ENCODE assay signal across 32 mouse cellular contexts in the genomic region with DNA sequence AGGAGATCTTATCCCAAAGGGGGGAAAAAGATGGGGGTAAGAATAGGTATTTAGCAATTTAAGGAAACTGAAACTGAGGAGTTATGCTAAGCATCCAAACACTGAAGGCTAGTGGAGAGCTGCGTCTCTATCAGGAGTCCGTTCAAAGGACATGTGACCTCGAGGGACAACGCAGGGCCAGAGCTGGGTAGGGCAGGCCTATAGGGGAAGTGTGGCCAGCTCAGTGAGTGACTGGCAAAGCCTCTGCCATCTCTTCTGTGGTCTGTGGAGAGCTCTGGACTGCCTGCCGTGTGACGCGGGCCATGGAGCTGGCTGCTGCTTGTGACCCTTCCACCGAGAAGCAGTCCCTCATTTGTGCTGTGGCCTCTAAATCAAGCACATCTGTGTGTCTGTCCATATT. TPM values are rescaled to one million over a fixed set of nuclear protein-coding genes. Genes with fewer than 3 reads are reported as not detected.
DNase-seq lines count a peak whose midpoint lies in the region; ATAC-seq lines count a peak whose summit lies in the region.
"Had no signal": no experiment of that assay in that cellular context is flagged by ENCODE, and none has a peak within 500 bp of the region (broad histone marks: within the 10 kb centered on the region; RNA-seq: fewer than 3 reads in every experiment).

No protein-coding gene starts in this region.

- no peaks in the 10 kb centered on the region for H3K36me3 ChIP-seq in heart, embryonic 14.5 days (ENCODE audit: control insufficient read depth, insufficient read depth, low read length)
- H3K36me3 ChIP-seq: forebrain, embryonic 10.5 days; heart, embryonic 15.5 days; hindbrain, embryonic 12.5 days; hindbrain, embryonic 15.5 days had no signal

- H3K9ac ChIP-seq in heart, embryonic 14.5 days (ENCODE audit: low read length), result 0 out of 2 replicates have a peak overlapping the region, but pooled peaks have one; percentile 11
- H3K9ac ChIP-seq: forebrain, embryonic 13.5 days; heart, embryonic 15.5 days; hindbrain, embryonic 12.5 days; hindbrain, embryonic 15.5 days had no signal

- no peak overlapping the region for H3K4me3 ChIP-seq in heart, embryonic 14.5 days (ENCODE audit: control insufficient read depth in 1 of 2, insufficient read depth in 1 of 2, low read depth in 1 of 2, low read length in 2 of 2)
- H3K4me3 ChIP-seq: forebrain, embryonic 10.5 days; forebrain, embryonic 13.5 days; heart, adult 2 months; heart, embryonic 15.5 days; hindbrain, embryonic 12.5 days; hindbrain, embryonic 15.5 days had no signal

- H3K4me1 ChIP-seq in heart, embryonic 14.5 days (ENCODE audit: control insufficient read depth in 2 of 2, insufficient read depth in 2 of 2, low read length in 2 of 2), result peaks cover 5 to 6% of the 10 kb centered on the region in 2 experiments; a peak in 2 of 4 replicates
- H3K4me1 ChIP-seq: forebrain, embryonic 10.5 days; forebrain, embryonic 13.5 days; hindbrain, embryonic 12.5 days; hindbrain, embryonic 15.5 days had no signal

- no peak overlapping the region for H3K4me2 ChIP-seq in heart, embryonic 14.5 days (ENCODE audit: low read length)
- H3K4me2 ChIP-seq: forebrain, embryonic 13.5 days; heart, embryonic 11.5 days; heart, embryonic 15.5 days; hindbrain, embryonic 12.5 days; hindbrain, embryonic 15.5 days had no signal

- H3K27me3 ChIP-seq in heart, embryonic 14.5 days (ENCODE audit: control insufficient read depth, insufficient read depth, low read length), result no peaks in the 10 kb centered on the region
- H3K27me3 ChIP-seq: CH12.LX; forebrain, embryonic 13.5 days; heart, embryonic 15.5 days; hindbrain, embryonic 12.5 days; hindbrain, embryonic 15.5 days; Patski had no signal

- 54% methylated on average over 8 of the region's 8 CpGs for WGBS in heart, embryonic 14.5 days

- intact Hi-C loops in left cerebral cortex, postnatal 36 days (cut with DNase I), result no loop called here

- H3K9me3 ChIP-seq in heart, embryonic 14.5 days (ENCODE audit: control insufficient read depth, low read length), result no peaks in the 10 kb centered on the region
- H3K9me3 ChIP-seq: forebrain, embryonic 10.5 days; forebrain, embryonic 13.5 days; G1E; heart, embryonic 15.5 days; hindbrain, embryonic 12.5 days; hindbrain, embryonic 15.5 days had no signal

- no peak for ATAC-seq in heart, embryonic 14.5 days (ENCODE audit: insufficient number of reproducible peaks, insufficient read depth, low FRiP score, low read depth)
- ATAC-seq in granulocyte monocyte progenitor cell, adult 5-6 weeks (replicated peaks; ENCODE audit: poor library complexity, severe bottlenecking), result peak; percentile 70
- peak; percentile 47; the same call in 1 of the 2 replicates for ATAC-seq in megakaryocyte progenitor cell, adult 5-6 weeks (replicated peaks; ENCODE audit: poor library complexity)
- ATAC-seq: forebrain, embryonic 13.5 days; forebrain, embryonic 16.5 days; intestine, postnatal 0 days; Patski had no signal

- no peak for DNase-seq in heart, adult 9 months (ENCODE audit: low spot score in 2 of 2)
- no peak for DNase-seq in left cerebral cortex, postnatal 36 days (ENCODE audit: low spot score in 2 of 2)
- no peak for DNase-seq in layer of hippocampus, postnatal 10 days (ENCODE audit: low spot score in 2 of 2)
- DNase-seq: adrenal gland, postnatal 10 days; adrenal gland, postnatal 36 days; B cell, adult 2 months; cerebellum, adult 18-20 months; cerebellum, postnatal 10 days; cerebellum, postnatal 36 days; gastrocnemius, postnatal 14 days; heart, adult 2 months; heart, postnatal 14 days had no signal

- H3K27ac ChIP-seq in heart, embryonic 14.5 days (replicated peaks in 1 of 2; ENCODE audit: control insufficient read depth in 1 of 2, insufficient read depth in 1 of 2, low read depth in 2 of 2, low read length in 2 of 2), result no peak overlapping the region
- H3K27ac ChIP-seq: forebrain, embryonic 10.5 days; forebrain, embryonic 13.5 days; heart, adult 2 months; heart, embryonic 15.5 days; hindbrain, embryonic 12.5 days; hindbrain, embryonic 15.5 days had no signal

RNA-seq across cellular contexts. Expression of a gene that starts 23.2 kb away (rescaled TPM):
- polyA plus RNA-seq in heart, embryonic 14.5 days (2014; fragmentation: Nextera tagmentation; extraction: Ambion mirVana), result 0.73 and 1.0 TPM in 2 replicates
- total RNA-seq in granulocyte monocyte progenitor cell, adult 5-6 weeks (2014; fragmentation: Nextera tagmentation), result not detected in 2 replicates
- total RNA-seq in granulocyte monocyte progenitor cell, adult 5-6 weeks (2017), result not detected in 2 replicates
- not detected in 2 replicates for total RNA-seq in megakaryocyte progenitor cell, adult 5-6 weeks (2015)
- not detected in 2 replicates for total RNA-seq in megakaryocyte progenitor cell, adult 5-6 weeks (2017)
- total RNA-seq in left cerebral cortex, postnatal 36 days (2021), result not detected
- total RNA-seq in layer of hippocampus, postnatal 10 days (2021), result not detected
- total RNA-seq: adrenal gland, adult 18-20 months; adrenal gland, postnatal 10 days; adrenal gland, postnatal 36 days; gastrocnemius, adult 18-20 months; gastrocnemius, postnatal 14 days; hematopoietic stem cell, adult 5-6 weeks had no signal
- polyA plus RNA-seq: embryonic facial prominence, embryonic 11.5 days; embryonic facial prominence, embryonic 14.5 days; forebrain, embryonic 10.5 days; heart, adult 2 months; hindbrain, embryonic 12.5 days; intestine, embryonic 14.5 days; intestine, postnatal 0 days; Patski had no signal

RNA-seq across cellular contexts. Expression of a gene that starts 23.7 kb away (rescaled TPM):
- 31.2 and 32.4 TPM in 2 replicates for polyA plus RNA-seq in heart, embryonic 14.5 days (2014; fragmentation: Nextera tagmentation; extraction: Ambion mirVana)
- 4.0 and 7.5 TPM in 2 replicates for total RNA-seq in granulocyte monocyte progenitor cell, adult 5-6 weeks (2014; fragmentation: Nextera tagmentation)
- 3.4 and 5.6 TPM in 2 replicates for total RNA-seq in granulocyte monocyte progenitor cell, adult 5-6 weeks (2017)
- 3.9 and 5.0 TPM in 2 replicates for total RNA-seq in megakaryocyte progenitor cell, adult 5-6 weeks (2015)
- 2.0 and 5.5 TPM in 2 replicates for total RNA-seq in megakaryocyte progenitor cell, adult 5-6 weeks (2017)
- 100 to 1,000 TPM; 177 to 186 TPM for total RNA-seq in left cerebral cortex, postnatal 36 days (2021)
- total RNA-seq in layer of hippocampus, postnatal 10 days (2021), result 100 to 1,000 TPM; 223 to 234 TPM

RNA-seq across cellular contexts. Expression of a gene that starts 24.3 kb away (rescaled TPM):
- 148 and 155 TPM in 2 replicates for polyA plus RNA-seq in heart, embryonic 14.5 days (2014; fragmentation: Nextera tagmentation; extraction: Ambion mirVana)
- total RNA-seq in granulocyte monocyte progenitor cell, adult 5-6 weeks (2014; fragmentation: Nextera tagmentation), result 81.2 and 91.4 TPM in 2 replicates
- 10.6 and 36.8 TPM in 2 replicates for total RNA-seq in granulocyte monocyte progenitor cell, adult 5-6 weeks (2017)
- total RNA-seq in megakaryocyte progenitor cell, adult 5-6 weeks (2015), result 35.2 and 47.5 TPM in 2 replicates
- total RNA-seq in megakaryocyte progenitor cell, adult 5-6 weeks (2017), result 24.9 and 34.2 TPM in 2 replicates
- total RNA-seq in left cerebral cortex, postnatal 36 days (2021), result 10 to 100 TPM; 38.3 to 47.5 TPM
- 10 to 100 TPM; 37.3 to 42.5 TPM for total RNA-seq in layer of hippocampus, postnatal 10 days (2021)

RNA-seq across cellular contexts. Expression of a gene that starts 51.3 kb away (rescaled TPM):
- 0.12 TPM in 1 of 2 replicates, not detected in the other for polyA plus RNA-seq in heart, embryonic 14.5 days (2014; fragmentation: Nextera tagmentation; extraction: Ambion mirVana)
- total RNA-seq in granulocyte monocyte progenitor cell, adult 5-6 weeks (2014; fragmentation: Nextera tagmentation), result 0.26 TPM in 1 of 2 replicates, not detected in the other
- total RNA-seq in granulocyte monocyte progenitor cell, adult 5-6 weeks (2017), result 0.69 TPM in 1 of 2 replicates, not detected in the other
- 0.07 TPM in 1 of 2 replicates, not detected in the other for total RNA-seq in megakaryocyte progenitor cell, adult 5-6 weeks (2015)
- total RNA-seq in megakaryocyte progenitor cell, adult 5-6 weeks (2017), result 0.17 TPM in 1 of 2 replicates, not detected in the other
- total RNA-seq in left cerebral cortex, postnatal 36 days (2021), result under 1 TPM; 0.12 to 0.66 TPM
- 1 to 10 TPM; 1.1 to 1.3 TPM for total RNA-seq in layer of hippocampus, postnatal 10 days (2021)
- total RNA-seq: adrenal gland, postnatal 36 days; CH12.LX; G1E had no signal
- polyA plus RNA-seq: embryonic facial prominence, embryonic 14.5 days; G1E; heart, adult 2 months; intestine, embryonic 14.5 days; intestine, postnatal 0 days; Patski had no signal

Comparison
In these comparisons a context has a peak if more than half of its experiments do, and no peak if none do; other contexts are left out.
1. RNA of a gene that starts 23.7 kb away (total RNA-seq): 223 to 234 TPM in layer of hippocampus, postnatal 10 days and 177 to 186 TPM in left cerebral cortex, postnatal 36 days; 3.4 to 7.5 TPM in granulocyte monocyte progenitor cell, adult 5-6 weeks and 2.0 to 5.5 TPM in megakaryocyte progenitor cell, adult 5-6 weeks; every median in the first group is over 10 times any median in the second.